Mouse (Mus musculus) cerebellum, postnatal 25 days (tissue): ENCODE results near the gene Rcsd1.

ENCODE experiments used
- DNase-seq, 2 experiments: peaks; one replicate each; pipeline ENCODE4 v3.0.0; 2021; ENCODE audit warnings: mixed read lengths in 2 of 2

The Rcsd1 gene

GRCm38 (mm10) chr1:165618201-165618624, 91.3 kb downstream of the Rcsd1 start:
- peak; percentile 52 to 71 for DNase-seq

GRCm38 (mm10) chr1:165617166-165617891, 92.2 kb downstream of the Rcsd1 start:
- DNase-seq: no peak

DNA sequence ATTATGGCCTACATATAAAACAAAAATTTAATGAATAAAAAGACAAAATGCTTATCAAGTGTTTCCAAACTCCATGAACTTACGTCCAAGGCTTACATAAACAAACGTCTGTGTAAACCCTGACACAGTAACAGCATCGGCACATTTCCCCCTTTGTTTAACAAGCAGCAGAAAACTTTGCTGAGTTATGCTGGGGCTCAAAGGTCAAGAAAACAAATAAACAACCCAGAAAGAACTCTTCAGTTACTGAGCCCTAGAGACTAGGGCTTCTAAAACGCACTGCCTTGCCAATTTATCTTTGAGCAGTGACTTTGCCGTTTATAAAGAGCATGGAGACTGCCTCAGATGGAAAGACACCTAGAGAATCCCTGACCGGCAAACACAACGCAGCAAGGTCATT, 92.9 kb downstream of the Rcsd1 start:
- DNase-seq: no peak

GRCm38 (mm10) chr1:165614793-165615192, 94.8 kb downstream of the Rcsd1 start:
- no peak for DNase-seq

DNA sequence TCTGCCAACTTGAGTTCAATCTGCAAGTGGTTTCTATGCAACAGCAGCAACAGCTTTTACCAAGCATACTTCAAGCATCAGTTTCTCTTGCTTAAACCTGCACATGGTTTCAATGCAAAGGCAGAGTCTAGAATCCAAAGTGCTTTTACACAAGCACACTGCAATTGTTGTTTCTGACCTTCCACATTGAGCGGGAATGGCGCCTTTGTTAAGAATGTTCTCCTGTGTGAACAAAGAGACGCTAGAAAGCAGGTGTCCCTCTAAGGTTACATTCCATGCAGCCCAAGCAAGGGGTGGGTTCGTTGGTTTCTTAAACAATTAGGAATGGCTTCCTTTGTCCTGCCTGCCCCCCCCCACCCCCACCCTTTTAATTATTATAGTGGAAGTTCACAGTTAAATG, 95.6 kb downstream of the Rcsd1 start:
- DNase-seq: no peak

GRCm38 (mm10) chr1:165612714-165613113, 96.8 kb downstream of the Rcsd1 start:
- no peak for DNase-seq

- DNase-seq: no peak
These were observed 99.1 kb downstream of the Rcsd1 start for GRCm38 (mm10) chr1:165610321-165610999.

GRCm38 (mm10) chr1:165609495-165610320, 99.8 kb downstream of the Rcsd1 start:
- no peak for DNase-seq

DNA sequence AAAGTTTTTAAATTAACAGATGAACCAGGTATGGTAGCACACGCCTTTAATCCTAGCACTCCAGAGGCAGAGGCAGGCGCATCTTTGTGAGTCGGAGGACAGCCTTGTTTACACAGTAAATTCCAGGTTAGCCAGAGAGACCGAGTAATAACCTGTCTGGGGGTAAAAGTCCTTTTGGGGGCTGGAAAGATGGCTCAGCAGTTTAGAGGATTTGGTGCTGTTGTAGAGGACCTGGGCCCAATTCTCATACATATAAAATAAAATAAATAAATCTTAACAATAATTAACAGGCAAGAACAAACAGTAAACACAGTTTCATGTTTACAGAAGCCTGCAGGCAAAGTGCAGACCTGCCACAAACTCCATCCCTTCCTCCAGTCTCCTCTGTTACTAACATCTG, 100.7 kb downstream of the Rcsd1 start:
- DNase-seq: no peak

- DNase-seq: no peak
These were observed 103.8 kb downstream of the Rcsd1 start for GRCm38 (mm10) chr1:165605774-165606173.

DNA sequence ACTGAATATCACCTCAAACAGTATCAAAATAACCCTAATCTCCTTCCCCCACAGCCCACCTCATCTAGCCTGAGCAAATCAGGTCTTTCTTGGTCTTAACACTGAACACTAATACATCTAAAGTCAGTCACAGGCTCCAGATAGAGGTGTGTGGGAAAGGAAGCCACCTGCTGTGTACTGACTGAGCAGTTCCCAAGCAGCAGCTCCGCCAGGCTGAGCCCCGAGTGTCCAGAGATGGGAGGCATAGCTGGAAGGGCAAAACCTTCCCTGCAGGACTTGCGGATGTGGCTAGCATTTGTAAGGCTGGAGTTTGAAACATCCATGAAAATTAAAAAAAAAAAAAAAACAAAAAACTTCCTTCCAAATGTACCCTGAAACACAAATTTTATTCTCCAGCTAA, 104.4 kb downstream of the Rcsd1 start:
- DNase-seq: no peak

- DNase-seq: no peak
These were observed 105.4 kb downstream of the Rcsd1 start for GRCm38 (mm10) chr1:165604203-165604602.

- DNase-seq: no peak
These were observed 106.3 kb downstream of the Rcsd1 start for GRCm38 (mm10) chr1:165603218-165603617.

- no peak for DNase-seq
These were observed 107.7 kb downstream of the Rcsd1 start for GRCm38 (mm10) chr1:165601775-165602280.
